Mouse (Mus musculus): ENCODE data around the gene Fmo6. TPM values are rescaled to one million over a fixed set of nuclear protein-coding genes. Genes with fewer than 3 reads are reported as not detected.

Fmo6 gene
- total RNA-seq, 2 experiments from 2014 or later, result not detected

DNA sequence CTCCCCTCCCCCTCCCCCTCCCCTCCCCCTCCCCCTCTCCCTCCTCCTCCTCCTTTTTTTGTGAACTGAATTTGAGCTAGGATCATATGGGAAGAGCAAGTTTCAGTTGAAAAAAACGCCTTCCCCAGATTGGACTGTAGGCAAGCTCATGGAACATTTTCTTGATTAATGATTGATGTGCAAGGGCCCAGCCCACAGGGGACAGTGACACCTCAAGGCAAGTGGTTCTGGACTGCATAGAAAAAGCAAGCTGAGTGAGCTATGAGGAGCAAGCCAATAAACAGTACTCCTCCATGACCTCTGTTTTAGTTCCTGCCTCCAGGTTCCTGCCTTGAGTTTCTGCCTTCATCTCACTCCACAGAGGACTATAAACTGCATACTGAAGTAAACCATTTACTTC, 12.2 kb downstream of the Fmo6 start:
- no peak for ATAC-seq (replicated peaks; ENCODE audit: low FRiP score, poor library complexity, severe bottlenecking)

DNA sequence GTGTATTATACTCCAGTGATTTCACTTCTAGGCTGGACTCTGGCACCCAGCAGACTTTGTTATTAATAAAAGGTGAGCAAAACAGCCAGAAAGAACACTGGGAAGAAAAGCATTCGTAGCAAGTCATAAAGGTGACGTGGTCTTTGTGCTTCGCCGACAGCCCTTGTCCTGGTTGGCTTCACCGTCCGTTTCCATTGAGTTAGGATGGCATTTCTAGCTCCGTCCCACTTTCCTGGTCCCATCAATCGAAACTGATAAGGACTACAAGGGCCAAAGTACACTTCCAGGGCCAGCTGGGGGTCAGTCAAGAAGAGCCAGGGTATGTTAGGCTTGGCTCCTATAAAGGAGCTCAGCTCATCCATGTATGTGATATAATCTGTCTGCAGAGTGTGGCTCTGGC, 20.7 kb downstream of the Fmo6 start:
- ATAC-seq (replicated peaks; ENCODE audit: low FRiP score, poor library complexity, severe bottlenecking), result no peak

DNA sequence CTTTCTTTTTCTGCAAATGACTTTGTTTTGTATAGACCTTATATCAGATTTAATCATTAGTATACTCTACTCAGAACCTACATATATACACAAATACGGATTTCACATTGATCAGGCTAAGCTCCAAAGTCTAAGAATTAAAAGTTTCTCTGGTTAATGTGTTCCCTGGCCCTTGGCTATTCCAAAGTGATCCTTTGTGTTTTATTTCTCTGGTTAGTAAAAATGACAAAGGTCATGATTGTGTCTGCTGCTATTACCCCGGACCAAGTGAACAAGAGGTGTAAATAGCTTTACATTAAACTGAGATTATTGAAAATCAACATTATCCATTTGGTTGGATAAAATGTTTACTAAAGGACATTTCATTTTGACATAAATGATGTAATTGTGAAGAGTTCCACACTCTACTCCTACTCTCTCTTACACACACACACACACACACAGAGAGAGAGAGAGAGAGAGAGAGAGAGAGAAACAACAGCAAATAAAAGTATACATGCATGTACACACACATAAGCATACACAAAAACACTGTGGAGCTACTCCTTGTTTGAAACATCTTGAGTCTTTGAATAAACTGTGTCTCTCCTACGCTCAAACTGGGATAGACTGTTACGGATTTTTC, 22.3 kb downstream of the Fmo6 start:
- ATAC-seq (replicated peaks; ENCODE audit: low FRiP score, poor library complexity, severe bottlenecking), result no peak

DNA sequence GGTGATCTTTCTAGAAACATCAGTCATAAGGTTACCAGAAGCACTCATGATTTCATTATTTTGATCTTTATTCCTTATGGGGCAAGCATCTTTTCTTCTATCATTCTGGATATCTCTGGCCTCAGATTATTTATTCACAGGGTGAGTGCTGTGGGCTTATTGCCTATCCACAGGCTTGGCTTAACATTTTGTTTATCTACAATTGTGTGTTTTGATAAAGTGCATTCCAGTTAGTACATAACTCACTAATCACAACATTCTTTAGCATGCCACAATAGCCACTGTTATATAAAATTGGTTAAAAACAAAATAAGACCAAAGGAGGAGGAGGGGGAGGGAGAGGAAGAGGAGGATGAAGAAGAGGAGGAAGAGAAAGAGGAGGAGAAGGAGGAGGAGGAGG, 25.2 kb downstream of the Fmo6 start:
- no peak for ATAC-seq (replicated peaks; ENCODE audit: low FRiP score, poor library complexity, severe bottlenecking)

DNA sequence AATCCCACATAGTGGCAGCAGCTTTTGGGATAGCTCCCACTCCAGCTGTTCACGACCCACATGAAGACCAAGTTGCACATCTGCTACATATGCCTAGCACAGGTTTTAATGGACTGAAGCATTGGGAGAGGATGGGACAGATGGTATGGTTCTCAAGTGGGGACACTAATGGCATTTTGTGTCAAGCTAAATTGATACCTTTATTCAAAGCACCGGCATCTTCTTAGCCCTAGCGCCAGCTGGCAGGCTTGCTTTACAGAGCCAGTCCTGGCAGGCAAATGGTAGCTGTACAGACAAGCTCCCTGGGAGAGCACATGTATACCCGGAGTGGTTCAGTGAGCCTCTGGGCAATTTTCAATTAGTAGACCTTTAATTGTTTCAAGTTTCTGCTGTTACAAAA, 35.4 kb downstream of the Fmo6 start:
- ATAC-seq (replicated peaks; ENCODE audit: low FRiP score, poor library complexity, severe bottlenecking), result no peak

DNA sequence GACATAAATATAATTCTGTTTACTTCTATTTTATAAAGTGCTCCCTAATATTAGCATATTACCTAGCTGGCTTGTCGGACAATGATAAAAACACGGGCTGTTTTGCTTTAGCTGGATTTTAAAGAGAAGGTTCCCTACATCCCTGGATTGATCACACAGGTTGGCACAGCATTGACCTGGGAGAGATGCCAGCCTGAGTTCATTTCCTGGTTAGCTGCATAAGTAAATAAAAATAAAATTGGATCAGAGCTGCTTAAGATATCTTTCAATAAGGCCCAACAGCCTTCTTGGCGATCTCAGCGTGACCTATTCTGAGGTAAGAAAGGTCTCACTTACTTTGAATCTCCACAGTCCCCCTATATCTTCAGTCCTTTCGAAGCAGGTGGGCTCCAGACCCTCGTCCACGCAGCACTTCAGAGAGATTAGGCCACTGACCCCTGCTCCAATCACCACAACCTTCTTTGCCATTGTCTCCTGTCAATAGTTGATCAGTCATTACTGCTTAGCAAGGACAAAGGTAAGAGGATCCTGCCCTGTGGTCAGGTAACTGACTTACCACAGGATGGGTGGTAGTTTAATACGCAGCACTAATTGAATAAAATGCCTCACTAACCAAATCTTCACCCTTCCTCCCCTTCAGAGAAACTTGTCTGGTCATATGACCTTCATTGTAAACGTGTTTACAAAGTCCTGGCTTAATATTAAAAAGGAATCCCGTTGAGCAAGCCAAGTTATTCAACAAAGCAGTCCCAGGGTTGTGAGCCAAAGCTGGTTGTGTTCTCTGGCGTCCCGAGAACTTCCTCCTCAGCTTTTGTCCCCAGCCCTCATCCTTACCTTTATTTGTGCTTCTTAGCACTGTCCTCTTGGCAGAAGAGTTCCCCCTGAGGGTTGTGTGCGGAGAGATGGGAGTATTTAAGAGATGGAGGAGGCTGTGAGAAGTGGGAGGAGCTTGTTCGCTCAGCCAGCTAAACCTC, 39.2 kb downstream of the Fmo6 start, which contains the start of gene Fmo2:
Gene Fmo2 (minus strand): TSS at position 889 of the 974 bp plus-strand sequence.
- no peak for ATAC-seq (replicated peaks; ENCODE audit: low FRiP score, poor library complexity, severe bottlenecking)

DNA sequence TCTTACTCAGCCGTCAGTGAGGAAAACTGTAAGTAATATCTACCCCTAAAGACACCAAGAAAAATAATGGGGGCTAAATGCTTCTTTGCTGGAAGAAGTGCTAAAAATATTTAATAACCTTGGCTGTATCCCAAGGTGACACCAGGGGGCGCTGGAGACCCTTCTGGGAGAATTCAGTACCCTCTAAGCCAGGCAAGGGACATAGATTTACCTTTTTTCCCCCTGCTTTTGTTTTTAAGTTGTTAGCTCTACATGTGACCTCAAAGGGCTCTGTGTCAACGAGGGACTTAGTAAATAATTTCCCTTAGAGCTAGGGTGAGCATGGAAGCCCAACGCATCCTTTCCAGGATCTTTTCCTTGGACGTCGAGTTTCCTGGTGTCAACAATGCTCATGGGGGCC, 41.4 kb downstream of the Fmo6 start:
- ATAC-seq (replicated peaks; ENCODE audit: low FRiP score, poor library complexity, severe bottlenecking), result no peak

DNA sequence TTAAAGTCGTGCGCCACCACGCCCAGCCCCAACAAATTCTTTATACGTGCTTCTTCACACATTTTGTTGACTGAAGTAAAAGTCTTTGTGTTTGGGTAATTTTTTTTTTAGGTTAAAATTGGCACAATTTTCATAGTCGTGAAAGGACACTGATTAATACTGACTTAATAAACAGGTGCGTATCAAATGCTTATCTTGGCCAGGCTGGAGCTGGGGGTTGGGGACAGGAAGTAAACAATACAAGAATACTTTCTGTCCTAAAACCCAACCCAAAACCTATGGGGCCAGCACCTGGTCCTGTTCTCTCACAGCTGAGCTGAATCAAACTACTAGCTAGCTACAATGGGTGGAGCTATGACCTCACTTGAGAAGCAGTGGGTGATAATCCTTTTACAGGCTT, 44.3 kb downstream of the Fmo6 start:
- ATAC-seq (replicated peaks; ENCODE audit: low FRiP score, poor library complexity, severe bottlenecking), result no peak

DNA sequence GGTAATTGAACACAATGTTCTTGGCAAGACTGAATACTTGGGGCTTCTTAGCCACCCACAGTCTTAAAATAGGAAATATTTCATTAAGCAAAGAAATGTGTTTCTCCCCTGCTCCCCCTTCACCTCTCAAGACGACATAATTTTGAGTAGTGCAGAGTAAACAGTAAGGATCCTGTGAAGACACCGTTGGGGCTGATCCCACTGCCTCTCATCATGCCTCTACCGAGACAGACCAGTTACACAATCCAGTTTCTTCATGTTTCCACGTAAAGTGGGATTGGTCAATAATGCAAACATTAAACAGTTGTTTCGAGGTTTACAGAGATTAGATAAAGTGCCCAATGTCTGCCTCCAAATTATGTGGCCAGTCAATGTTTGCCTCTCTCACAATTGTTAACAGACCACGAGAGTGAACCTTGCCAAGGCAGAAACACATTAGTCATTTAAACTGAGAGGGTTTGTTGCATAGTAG, 45.3 kb downstream of the Fmo6 start:
- no peak for ATAC-seq (replicated peaks; ENCODE audit: low FRiP score, poor library complexity, severe bottlenecking)

DNA sequence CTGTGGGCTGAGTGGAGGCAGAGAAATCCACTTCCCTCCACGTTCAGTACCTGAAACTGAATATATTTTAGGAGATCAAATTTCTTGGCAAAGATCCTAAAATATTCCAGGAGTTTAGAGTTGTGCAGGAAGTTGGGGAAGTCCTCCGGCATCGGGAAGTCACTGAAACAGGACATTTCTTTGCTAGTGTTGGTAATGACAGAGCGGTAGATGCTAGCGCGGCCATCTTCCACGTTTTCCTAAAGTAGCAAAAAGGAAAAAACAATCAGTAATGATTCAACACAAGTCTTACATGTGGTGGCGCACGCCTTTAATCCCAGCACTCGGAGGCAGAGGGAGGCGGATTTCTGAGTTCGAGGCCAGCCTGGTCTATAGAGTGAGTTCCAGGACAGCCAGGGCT, 48.7 kb downstream of the Fmo6 start:
- ATAC-seq (replicated peaks; ENCODE audit: low FRiP score, poor library complexity, severe bottlenecking), result no peak

DNA sequence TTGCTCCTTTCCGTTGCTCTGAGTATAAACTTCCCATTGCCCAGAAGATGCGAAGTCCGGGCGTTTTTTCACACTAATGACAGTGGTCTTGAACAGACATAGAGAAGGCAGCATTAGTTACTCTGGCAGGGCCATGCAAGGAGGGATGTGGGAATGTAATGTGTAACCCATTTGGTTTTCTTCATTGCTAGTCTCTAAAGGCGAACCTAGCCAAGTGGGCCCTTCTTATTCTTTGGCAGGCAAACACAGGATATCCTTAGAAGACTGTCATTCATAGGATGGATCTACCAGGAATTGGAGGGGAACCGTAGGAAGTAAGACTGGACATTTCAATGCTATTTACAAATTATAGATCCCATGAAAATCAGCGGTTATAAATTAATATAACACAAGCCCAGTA, 49.7 kb downstream of the Fmo6 start:
- no peak for ATAC-seq (replicated peaks; ENCODE audit: low FRiP score, poor library complexity, severe bottlenecking)

DNA sequence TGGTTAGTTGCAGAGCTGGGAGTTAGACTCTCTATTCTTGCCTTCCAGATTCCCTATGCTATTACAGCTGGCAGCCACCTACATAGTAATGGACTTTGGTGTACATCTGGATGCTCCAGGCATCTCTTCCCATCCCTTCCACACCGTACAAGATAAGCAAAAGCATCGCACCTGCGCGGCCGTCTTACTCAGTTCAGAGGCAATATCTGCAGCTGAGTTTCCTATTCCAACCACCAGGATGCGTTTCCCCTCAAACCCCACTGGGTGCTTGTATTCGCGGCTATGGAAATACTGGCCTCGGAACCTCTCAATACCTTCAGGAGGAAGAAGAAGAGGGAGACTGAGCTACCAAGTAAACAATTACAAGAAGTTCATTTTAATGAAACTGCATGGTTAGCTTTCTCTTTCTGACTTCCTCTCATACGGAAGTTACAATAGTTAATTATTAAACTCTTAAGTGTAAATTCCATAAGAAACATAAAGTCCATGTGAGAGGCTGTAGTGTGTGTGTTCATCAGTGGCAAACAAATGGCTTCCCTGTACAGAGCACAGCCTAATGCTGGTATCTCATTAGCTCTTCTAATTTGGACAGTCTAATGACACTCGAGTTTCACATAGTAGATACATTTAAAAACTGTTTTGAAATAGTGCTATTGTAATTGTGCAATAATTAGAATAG, 51.0 kb downstream of the Fmo6 start:
- no peak for ATAC-seq (replicated peaks; ENCODE audit: low FRiP score, poor library complexity, severe bottlenecking)

DNA sequence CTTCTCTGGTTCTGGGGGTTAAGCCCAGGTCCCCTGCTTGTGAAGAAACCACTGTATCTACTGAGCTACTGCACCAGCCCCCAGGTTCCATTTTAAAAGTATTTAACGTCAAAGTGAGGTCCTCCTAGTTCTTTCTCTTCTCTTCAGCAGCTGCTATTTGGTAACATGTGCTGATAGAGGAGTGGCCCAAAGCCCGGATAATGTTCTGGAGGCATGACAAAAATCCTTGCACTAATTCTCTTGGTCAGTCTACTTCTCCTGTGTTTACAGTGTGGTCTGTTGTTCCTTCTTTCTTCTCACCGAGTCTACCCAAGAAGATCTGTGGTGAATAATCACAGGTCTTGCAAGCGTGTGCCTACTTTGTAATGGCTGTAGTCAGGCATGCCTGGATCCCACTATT, 54.6 kb downstream of the Fmo6 start:
- ATAC-seq (replicated peaks; ENCODE audit: low FRiP score, poor library complexity, severe bottlenecking), result no peak

DNA sequence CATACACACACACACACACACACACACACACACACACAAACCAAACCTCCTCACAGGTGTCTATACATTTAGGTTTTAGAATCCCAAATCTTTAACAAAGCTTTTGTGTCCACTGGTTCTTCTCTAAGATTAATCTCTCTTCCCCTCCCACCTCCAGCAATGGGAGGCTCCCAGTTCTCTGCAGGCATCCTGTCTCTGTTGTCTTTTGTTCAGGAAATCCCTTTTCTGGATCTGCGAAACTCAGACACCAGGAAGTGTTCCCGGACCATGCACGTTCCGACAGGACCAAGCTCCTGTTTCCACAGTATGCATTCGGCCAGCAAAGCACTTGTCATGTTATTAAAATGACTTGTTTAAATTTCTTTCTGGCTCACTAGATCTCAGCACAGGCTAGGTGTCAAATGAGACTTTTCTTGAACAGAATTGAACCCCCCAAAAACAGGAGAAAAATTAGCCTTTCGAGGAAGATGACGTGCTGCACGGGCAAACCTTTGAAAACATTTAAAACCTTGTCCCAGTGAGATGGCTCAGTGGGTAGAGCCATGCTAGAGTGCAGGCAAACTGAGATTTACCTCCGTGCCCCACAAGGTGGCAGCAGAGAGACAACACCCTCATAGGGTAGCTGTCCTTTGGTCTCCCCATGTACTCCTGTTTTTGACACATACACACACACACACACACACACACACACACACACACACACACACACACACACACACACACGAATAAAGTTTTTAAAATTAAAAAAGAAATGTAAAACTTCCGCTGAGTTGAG, 57.5 kb downstream of the Fmo6 start:
- no peak for ATAC-seq (replicated peaks; ENCODE audit: low FRiP score, poor library complexity, severe bottlenecking)

DNA sequence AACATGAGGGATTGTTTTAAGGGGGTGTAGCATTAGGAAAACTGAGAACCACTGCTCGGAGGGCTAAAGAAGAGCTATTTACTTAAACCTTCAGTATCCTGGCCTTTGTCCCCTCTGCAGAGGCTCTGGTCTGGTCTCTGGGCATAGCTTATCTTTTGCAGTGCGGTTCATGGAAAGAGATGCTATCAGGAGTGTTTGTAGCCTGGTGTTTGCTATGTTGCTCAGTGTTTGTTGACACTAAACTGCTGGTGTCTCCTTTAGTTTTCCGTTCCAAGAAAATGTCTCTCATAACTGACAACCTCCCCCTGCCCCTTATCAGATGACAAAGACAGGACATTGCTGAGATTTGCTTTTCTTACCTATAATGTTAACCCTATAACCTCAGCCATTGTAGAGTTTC, 62.2 kb downstream of the Fmo6 start:
- no peak for ATAC-seq (replicated peaks; ENCODE audit: low FRiP score, poor library complexity, severe bottlenecking)

DNA sequence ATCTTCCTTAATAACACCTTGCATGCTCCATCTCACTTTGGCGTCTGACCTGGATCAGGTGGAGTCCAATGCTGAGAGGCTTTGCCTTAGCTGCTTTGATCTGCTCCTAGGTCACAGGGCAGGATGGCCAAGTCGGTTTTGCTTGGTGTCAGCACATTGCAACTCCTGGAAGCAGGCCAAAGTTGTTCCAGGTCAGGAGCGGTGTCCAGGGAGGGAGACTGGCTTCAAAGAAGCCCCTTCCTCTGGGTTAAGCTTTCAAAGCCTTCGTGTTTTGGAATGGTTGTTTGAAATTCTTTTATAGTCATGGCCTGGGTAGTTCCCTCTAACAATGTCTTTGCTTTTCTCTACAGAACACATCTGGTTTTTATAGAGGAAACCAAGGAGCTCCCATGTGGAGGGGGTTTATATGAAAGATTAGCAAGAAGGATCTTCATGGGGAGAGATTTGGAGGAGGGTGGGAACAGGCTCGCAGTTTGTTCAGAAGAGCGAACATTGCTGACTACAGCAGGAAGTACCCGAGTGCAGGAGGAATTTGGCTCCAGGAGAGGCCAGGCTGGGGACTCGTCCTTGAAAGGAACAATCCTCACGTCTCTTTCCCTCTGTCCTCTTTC, 65.5 kb downstream of the Fmo6 start:
- ATAC-seq (replicated peaks; ENCODE audit: low FRiP score, poor library complexity, severe bottlenecking), result no peak

DNA sequence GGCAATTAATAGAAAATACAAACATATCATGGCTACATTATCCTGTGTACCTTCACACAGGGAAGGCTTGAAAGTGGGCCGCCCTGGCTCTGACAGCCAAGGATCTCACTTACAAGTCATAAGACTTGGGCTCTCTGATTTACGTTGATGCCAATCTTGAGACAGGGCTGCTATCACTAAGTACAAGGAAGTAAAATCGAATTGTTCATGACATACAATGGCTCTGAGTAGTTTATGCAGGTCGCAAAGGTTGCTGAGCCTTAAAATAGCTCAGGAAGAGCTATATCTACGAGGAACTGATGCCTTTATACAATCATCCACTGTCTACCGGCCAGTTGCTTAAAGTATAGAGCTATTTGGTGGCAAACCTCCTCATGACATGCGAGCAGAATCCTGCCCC, 66.3 kb downstream of the Fmo6 start:
- no peak for ATAC-seq (replicated peaks; ENCODE audit: low FRiP score, poor library complexity, severe bottlenecking)

DNA sequence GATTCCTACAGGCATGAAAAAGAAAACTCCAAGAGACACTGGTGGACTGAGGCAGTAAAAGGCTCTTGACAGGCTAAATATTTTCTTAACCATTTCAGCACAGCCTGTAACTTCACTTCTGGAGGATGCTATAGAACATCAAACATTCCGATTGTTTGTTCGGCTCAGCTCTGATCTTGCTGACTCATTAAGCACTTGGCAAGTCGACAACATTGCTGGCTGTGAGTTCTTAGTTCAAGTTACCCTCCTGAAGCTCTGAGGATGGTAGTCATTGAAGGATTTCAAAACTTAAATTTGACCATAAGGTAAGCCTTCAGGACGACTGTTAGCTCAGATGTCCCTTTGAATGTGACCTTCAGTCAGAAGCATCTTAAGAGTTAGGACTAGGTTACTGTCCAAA, 69.9 kb downstream of the Fmo6 start:
- no peak for ATAC-seq (replicated peaks; ENCODE audit: low FRiP score, poor library complexity, severe bottlenecking)
